Mouse (Mus musculus) liver, adult 2 months (tissue): Measurements from ENCODE around the gene Zfp719.

Source experiments
- CTCF ChIP-seq: fragments of 200-500 bp; IDR thresholded peaks from 2 replicates; pipeline ENCODE4 v1.5.1; 2011; ENCODE audit warnings: low read depth, low read length, control low read depth
- POLR2A ChIP-seq: fragments of 200-500 bp; IDR thresholded peaks from 2 replicates; pipeline ENCODE4 v1.6.1; 2011; ENCODE audit warnings: low read length, control low read depth; ENCODE audit not compliant: insufficient read depth; ENCODE audit errors: extremely low read depth

GRCm38 (mm10) chr7:43637118-43637517, 57.7 kb downstream of the Zfp719 start:
- TF ChIP-seq POLR2A = no peak
- TF ChIP-seq CTCF = no peak
